19 mouse cellular contexts compared by ENCODE assay signal in genomic region chr13:51349818-51350551, GRCm38 (mm10). TPM values are rescaled to one million over a fixed set of nuclear protein-coding genes. Genes with fewer than 3 reads are reported as not detected.
DNase-seq lines count a peak whose midpoint lies in the region; ATAC-seq and TF ChIP-seq lines count a peak whose summit lies in the region.
"Had no signal": no experiment of that assay in that cellular context is flagged by ENCODE, and none has a peak within 500 bp of the region (broad histone marks: within the 10 kb centered on the region; RNA-seq: fewer than 3 reads in every experiment).

No protein-coding gene starts in this region.

- no peak overlapping the region for H3K9ac ChIP-seq in heart, embryonic 12.5 days
- no peak overlapping the region for H3K9ac ChIP-seq in lung, embryonic 14.5 days
- H3K9ac ChIP-seq in midbrain, postnatal 0 days (replicated peaks; ENCODE audit: low read length, poor library complexity, severe bottlenecking): no peak overlapping the region
- no peak overlapping the region for H3K9ac ChIP-seq in midbrain, embryonic 14.5 days (replicated peaks; ENCODE audit: low read length)
- H3K9ac ChIP-seq: embryonic facial prominence, embryonic 13.5 days; hindbrain, embryonic 14.5 days; intestine, embryonic 15.5 days had no signal

- H3K9me3 ChIP-seq in heart, embryonic 12.5 days (replicated peaks): no peaks in the 10 kb centered on the region
- no peaks in the 10 kb centered on the region for H3K9me3 ChIP-seq in lung, embryonic 14.5 days (ENCODE audit: low read depth, low read length)
- no peaks in the 10 kb centered on the region for H3K9me3 ChIP-seq in midbrain, postnatal 0 days (ENCODE audit: low read length)
- no peaks in the 10 kb centered on the region for H3K9me3 ChIP-seq in midbrain, embryonic 14.5 days (ENCODE audit: control insufficient read depth, low read length)
- H3K9me3 ChIP-seq: embryonic facial prominence, embryonic 13.5 days; intestine, embryonic 15.5 days had no signal

- no peak for TF ChIP-seq CTCF in lung, embryonic 14.5 days (IDR thresholded peaks at IDR 0.05; ENCODE audit: low read depth)
- TF ChIP-seq CTCF in midbrain, postnatal 0 days (IDR thresholded peaks at IDR 0.05): no peak

- no peak overlapping the region for H3K27ac ChIP-seq in heart, embryonic 12.5 days (ENCODE audit: poor library complexity, severe bottlenecking)
- peak overlapping the region; percentile 72; the same call in 1 of the 2 replicates for H3K27ac ChIP-seq in lung, embryonic 14.5 days (ENCODE audit: low read depth)
- no peak overlapping the region for H3K27ac ChIP-seq in midbrain, postnatal 0 days (ENCODE audit: low read depth, low read length)
- no peak overlapping the region for H3K27ac ChIP-seq in midbrain, embryonic 14.5 days (replicated peaks; ENCODE audit: low read depth, low read length)
- H3K27ac ChIP-seq: embryonic facial prominence, embryonic 13.5 days; gastrocnemius, adult 2 months; hindbrain, embryonic 14.5 days; intestine, embryonic 15.5 days had no signal

- H3K4me1 ChIP-seq in heart, embryonic 12.5 days (replicated peaks): peaks cover 6% of the 10 kb centered on the region; the same call in 1 of the 2 replicates
- H3K4me1 ChIP-seq in lung, embryonic 14.5 days (ENCODE audit: insufficient read depth): peaks cover 27% of the 10 kb centered on the region
- no peaks in the 10 kb centered on the region for H3K4me1 ChIP-seq in midbrain, postnatal 0 days (ENCODE audit: insufficient read depth, low read length)
- H3K4me1 ChIP-seq in midbrain, embryonic 14.5 days (ENCODE audit: control insufficient read depth, insufficient read depth, low read length): peaks cover 12% of the 10 kb centered on the region

- no peak overlapping the region for H3K4me2 ChIP-seq in heart, embryonic 12.5 days
- no peak overlapping the region for H3K4me2 ChIP-seq in lung, embryonic 14.5 days
- H3K4me2 ChIP-seq in midbrain, postnatal 0 days (ENCODE audit: low read depth, low read length, poor library complexity, severe bottlenecking): no peak overlapping the region
- no peak overlapping the region for H3K4me2 ChIP-seq in midbrain, embryonic 14.5 days (ENCODE audit: low read length)
- H3K4me2 ChIP-seq: embryonic facial prominence, embryonic 13.5 days; heart, embryonic 11.5 days; hindbrain, embryonic 14.5 days; intestine, embryonic 15.5 days had no signal

- H3K27me3 ChIP-seq in heart, embryonic 12.5 days (replicated peaks): no peaks in the 10 kb centered on the region
- no peaks in the 10 kb centered on the region for H3K27me3 ChIP-seq in lung, embryonic 14.5 days (ENCODE audit: insufficient read depth, low read length)
- H3K27me3 ChIP-seq in midbrain, postnatal 0 days (ENCODE audit: insufficient read depth, low read length): no peaks in the 10 kb centered on the region
- H3K27me3 ChIP-seq in midbrain, embryonic 14.5 days (ENCODE audit: control insufficient read depth, insufficient read depth, low read length): no peaks in the 10 kb centered on the region
- H3K27me3 ChIP-seq: embryonic facial prominence, embryonic 13.5 days; intestine, embryonic 15.5 days had no signal

- H3K36me3 ChIP-seq in heart, embryonic 12.5 days: no peaks in the 10 kb centered on the region
- H3K36me3 ChIP-seq in lung, embryonic 14.5 days (ENCODE audit: insufficient read depth): no peaks in the 10 kb centered on the region
- H3K36me3 ChIP-seq in midbrain, postnatal 0 days (ENCODE audit: insufficient read depth, low read length): no peaks in the 10 kb centered on the region
- H3K36me3 ChIP-seq in midbrain, embryonic 14.5 days (ENCODE audit: control insufficient read depth, insufficient read depth, low read length): no peaks in the 10 kb centered on the region
- H3K36me3 ChIP-seq: embryonic facial prominence, embryonic 13.5 days; intestine, embryonic 15.5 days had no signal

- peak; percentile 28 for DNase-seq in heart, adult 8-10 months (ENCODE audit: low spot score)
- peak; percentile 75 for DNase-seq in lung, embryonic 14.5 days
- no peak for DNase-seq in lung, adult 18-20 months
- peak; percentile 1 for DNase-seq in midbrain, postnatal 0 days (ENCODE audit: low spot score)
- DNase-seq in midbrain, embryonic 14.5 days: no peak
- no peak for DNase-seq in c-Kit-positive CD71-positive TER-119-positive erythroid progenitor cells, embryonic 14.5 days (ENCODE audit: low spot score)
- DNase-seq: adrenal gland, adult 8-10 months; cerebellum, adult 11-12 months; cerebellum, adult 9-10 months; cerebellum, postnatal 25 days; gastrocnemius, adult 2 months; gastrocnemius, postnatal 25 days; heart, postnatal 4 days had no signal

- ATAC-seq in heart, embryonic 12.5 days (ENCODE audit: insufficient number of reproducible peaks, low FRiP score): no peak
- peak; percentile 66 for ATAC-seq in lung, embryonic 14.5 days (ENCODE audit: insufficient read depth)
- ATAC-seq in midbrain, postnatal 0 days (ENCODE audit: low FRiP score): no peak
- ATAC-seq in midbrain, embryonic 14.5 days (ENCODE audit: low FRiP score, low TSS enrichment): no peak
- ATAC-seq: forebrain, embryonic 14.5 days; intestine, embryonic 15.5 days had no signal

- 77% methylated on average over 11 of the region's 11 CpGs for WGBS in heart, embryonic 12.5 days
- WGBS in lung, embryonic 14.5 days: 49% methylated on average over 11 of the region's 11 CpGs
- 83% methylated on average over 11 of the region's 11 CpGs for WGBS in midbrain, postnatal 0 days
- WGBS in midbrain, embryonic 14.5 days: 89% methylated on average over 11 of the region's 11 CpGs

- no peak overlapping the region for H3K4me3 ChIP-seq in heart, embryonic 12.5 days
- H3K4me3 ChIP-seq in lung, embryonic 14.5 days (ENCODE audit: low read depth, low read length): no peak overlapping the region
- no peak overlapping the region for H3K4me3 ChIP-seq in midbrain, postnatal 0 days (ENCODE audit: low read depth, low read length)
- no peak overlapping the region for H3K4me3 ChIP-seq in midbrain, embryonic 14.5 days (replicated peaks; ENCODE audit: low read depth, low read length)
- H3K4me3 ChIP-seq: embryonic facial prominence, embryonic 13.5 days; gastrocnemius, adult 2 months; intestine, embryonic 15.5 days had no signal

RNA-seq across cellular contexts. Expression of gene S1pr3, which starts 58.5 kb away (rescaled TPM):
- 10 to 100 TPM in 3 of 4 experiments, 1 to 10 TPM in 1; 8.1 to 12.6 (median 10.9) TPM for total RNA-seq in heart, adult 8-10 months (2022)
- 18.7 and 19.3 TPM in 2 replicates for polyA plus RNA-seq in heart, embryonic 12.5 days (2016; fragmentation: Nextera tagmentation; extraction: Ambion mirVana)
- polyA plus RNA-seq in lung, embryonic 14.5 days (2014; fragmentation: Nextera tagmentation; extraction: Ambion mirVana): 128 and 132 TPM in 2 replicates
- 9.5 and 9.6 TPM in 2 replicates for total RNA-seq in midbrain, postnatal 0 days (2014; rRNA removed)
- 7.0 and 7.3 TPM in 2 replicates for polyA plus RNA-seq in midbrain, postnatal 0 days (2015; fragmentation: Nextera tagmentation; extraction: Ambion mirVana)
- 6.1 and 12.8 TPM in 2 replicates for polyA plus RNA-seq in midbrain, embryonic 14.5 days (2014; fragmentation: Nextera tagmentation; extraction: Ambion mirVana)

Comparison
In these comparisons a context has a peak if more than half of its experiments do, and no peak if none do; other contexts are left out.
1. DNase-seq: peak in heart, adult 8-10 months (single experiment), lung, embryonic 14.5 days (single experiment) and midbrain, postnatal 0 days (single experiment); none in lung, adult 18-20 months (0 of 2), midbrain, embryonic 14.5 days (single experiment) and c-Kit-positive CD71-positive TER-119-positive erythroid progenitor cells, embryonic 14.5 days (single experiment).